Mouse (Mus musculus) MEL (cell line): Measurements from ENCODE around the gene Lrrc63. TPM values are rescaled to one million over a fixed set of nuclear protein-coding genes. Genes with fewer than 3 reads are reported as not detected.

Experiments used
- DNase-seq: peaks from one replicate; pipeline ENCODE4 v3.0.0; 2011; ENCODE audit warnings: low read depth, low spot score
- H3K27ac ChIP-seq: 2 replicates; pipeline ENCODE4 v1.5.1; 2012; ENCODE audit warnings: low read depth, mild to moderate bottlenecking, control low read depth, low read length, moderate library complexity; ENCODE audit not compliant: control insufficient read depth
- H3K27me3 ChIP-seq, 2 experiments: fragments of 150-350 bp in 1 of 2; sonication (generic) in 1 of 2; 2 replicates each; pipeline ENCODE4 v1.6.1; 2012; ENCODE audit warnings: low read length in 2 of 2, mild to moderate bottlenecking in 2 of 2, improper control_type of control experiment in 1 of 2, moderate library complexity in 1 of 2; ENCODE audit not compliant: insufficient read depth in 2 of 2, control insufficient read depth in 1 of 2
- H3K36me3 ChIP-seq, 2 experiments: 2 replicates each; pipeline ENCODE4 v1.6.1; 2012 to 2014; ENCODE audit warnings: low read length in 2 of 2, improper control_type of control experiment in 1 of 2, inconsistent platforms in 1 of 2, mild to moderate bottlenecking in 1 of 2; ENCODE audit not compliant: insufficient read depth in 2 of 2, control insufficient read depth in 1 of 2
- H3K4me1 ChIP-seq, 2 experiments: fragments of 150-350 bp in 1 of 2; sonication (generic) in 1 of 2; 2 replicates each; pipeline ENCODE4 v1.6.1; 2012; ENCODE audit warnings: low read length in 2 of 2, improper control_type of control experiment in 1 of 2, mild to moderate bottlenecking in 1 of 2; ENCODE audit not compliant: insufficient read depth in 2 of 2, control insufficient read depth in 1 of 2
- H3K4me3 ChIP-seq, 2 experiments: fragments of 150-350 bp in 1 of 2; sonication (generic) in 1 of 2; 2 replicates each; pipeline ENCODE4 v1.5.1; 2012; ENCODE audit warnings: low read depth in 2 of 2, low read length in 2 of 2, mild to moderate bottlenecking in 2 of 2, moderate library complexity in 2 of 2, control low read depth in 1 of 2, improper control_type of control experiment in 1 of 2; ENCODE audit not compliant: control insufficient read depth in 1 of 2, insufficient read depth in 1 of 2
- H3K79me2 ChIP-seq: 2 replicates; pipeline ENCODE4 v1.6.1; 2012; ENCODE audit warnings: mild to moderate bottlenecking, low read length, moderate library complexity; ENCODE audit not compliant: control insufficient read depth, poor library complexity, insufficient read depth
- H3K9ac ChIP-seq: 2 replicates; pipeline ENCODE4 v1.6.1; 2012; ENCODE audit warnings: low read depth, mild to moderate bottlenecking, control low read depth, low read length, moderate library complexity; ENCODE audit not compliant: control insufficient read depth, poor library complexity, severe bottlenecking
- H3K9me3 ChIP-seq: fragments of 150-350 bp; sonication (generic); replicated peaks from 2 replicates; pipeline ENCODE4 v1.6.1; 2012; ENCODE audit warnings: mild to moderate bottlenecking, low read length, improper control_type of control experiment, moderate library complexity; ENCODE audit not compliant: insufficient read depth
- BHLHE40 ChIP-seq: IDR thresholded peaks from 2 replicates; pipeline ENCODE4 v1.6.1; 2012; ENCODE audit warnings: low read depth, mild to moderate bottlenecking, inconsistent platforms, low read length, improper control_type of control experiment, borderline replicate concordance
- CHD1 ChIP-seq: IDR thresholded peaks from 2 replicates; pipeline ENCODE4 v1.6.1; 2012; ENCODE audit warnings: low read depth, mild to moderate bottlenecking, inconsistent platforms, low read length, improper control_type of control experiment
- CHD2 ChIP-seq: IDR thresholded peaks from 2 replicates; pipeline ENCODE4 v1.6.1; 2011; ENCODE audit warnings: low read length, improper control_type of control experiment
- CTCF ChIP-seq, 3 experiments: IDR thresholded peaks in 2 of 3; conservative IDR thresholded peaks in 1 of 3; 2 replicates each; pipeline ENCODE4 v1.5.1; 2011 to 2012; ENCODE audit warnings: low read length in 3 of 3, low read depth in 2 of 3, mild to moderate bottlenecking in 2 of 3, improper control_type of control experiment in 1 of 3, inconsistent platforms in 1 of 3, mixed read lengths in 1 of 3, moderate library complexity in 1 of 3; ENCODE audit not compliant: control insufficient read depth in 1 of 3, insufficient read depth in 1 of 3, poor library complexity in 1 of 3, severe bottlenecking in 1 of 3
- E2F4 ChIP-seq: IDR thresholded peaks from 2 replicates; pipeline ENCODE4 v1.6.1; 2011; ENCODE audit warnings: low read depth, low read length, improper control_type of control experiment, borderline replicate concordance
- ELF1 ChIP-seq: IDR thresholded peaks from 2 replicates; pipeline ENCODE4 v1.6.1; 2014; ENCODE audit warnings: low read depth, mild to moderate bottlenecking, inconsistent platforms, low read length, improper control_type of control experiment, moderate library complexity
- ETS1 ChIP-seq: IDR thresholded peaks from 2 replicates; pipeline ENCODE4 v1.6.1; 2012; ENCODE audit warnings: low read depth, mild to moderate bottlenecking, inconsistent platforms, low read length, improper control_type of control experiment, moderate library complexity
- GABPA ChIP-seq: IDR thresholded peaks from 2 replicates; pipeline ENCODE4 v1.6.1; 2012; ENCODE audit warnings: low read depth, mild to moderate bottlenecking, inconsistent platforms, low read length, improper control_type of control experiment, moderate library complexity
- HCFC1 ChIP-seq: IDR thresholded peaks from 2 replicates; pipeline ENCODE4 v1.6.1; 2012; ENCODE audit warnings: low read depth, mild to moderate bottlenecking, inconsistent platforms, low read length, improper control_type of control experiment, moderate library complexity
- JUND ChIP-seq: IDR thresholded peaks from 2 replicates; pipeline ENCODE4 v1.6.1; 2011; ENCODE audit warnings: low read depth, mild to moderate bottlenecking, improper control_type of control experiment, low read length
- MAFK ChIP-seq: IDR thresholded peaks from 2 replicates; pipeline ENCODE4 v1.6.1; 2011; ENCODE audit warnings: low read depth, mild to moderate bottlenecking, low read length, improper control_type of control experiment, borderline replicate concordance
- MAX ChIP-seq: IDR thresholded peaks from 2 replicates; pipeline ENCODE4 v1.6.1; 2011; ENCODE audit warnings: low read length, improper control_type of control experiment
- MAZ ChIP-seq: IDR thresholded peaks from 2 replicates; pipeline ENCODE4 v1.6.1; 2012; ENCODE audit warnings: low read depth, mild to moderate bottlenecking, inconsistent platforms, low read length, improper control_type of control experiment
- MYB ChIP-seq: IDR thresholded peaks from 2 replicates; pipeline ENCODE4 v1.6.1; 2011; ENCODE audit warnings: mild to moderate bottlenecking, low read depth, low read length, improper control_type of control experiment
- MYC ChIP-seq: IDR thresholded peaks from 2 replicates; pipeline ENCODE4 v1.6.1; 2011; ENCODE audit warnings: low read depth, mild to moderate bottlenecking, low read length, improper control_type of control experiment, moderate library complexity
- NELFE ChIP-seq: IDR thresholded peaks from 2 replicates; pipeline ENCODE4 v1.6.1; 2011; ENCODE audit warnings: low read depth, low read length, improper control_type of control experiment
- POLR2AphosphoS5 ChIP-seq: IDR thresholded peaks from 2 replicates; pipeline ENCODE4 v1.6.1; 2012; ENCODE audit warnings: low read depth, borderline replicate concordance, mild to moderate bottlenecking, inconsistent platforms, low read length, moderate library complexity, mixed read lengths
- RAD21 ChIP-seq: IDR thresholded peaks from 2 replicates; pipeline ENCODE4 v1.6.1; 2011; ENCODE audit warnings: mild to moderate bottlenecking, low read depth, low read length, improper control_type of control experiment
- RCOR1 ChIP-seq: IDR thresholded peaks from 2 replicates; pipeline ENCODE4 v1.6.1; 2012; ENCODE audit warnings: low read depth, mild to moderate bottlenecking, inconsistent platforms, low read length, improper control_type of control experiment
- SIN3A ChIP-seq: IDR thresholded peaks from 2 replicates; pipeline ENCODE4 v1.6.1; 2012; ENCODE audit warnings: low read length, improper control_type of control experiment, inconsistent platforms
- TAL1 ChIP-seq: IDR thresholded peaks from 2 replicates; pipeline ENCODE4 v1.6.1; 2012; ENCODE audit warnings: mild to moderate bottlenecking, inconsistent platforms, low read length, moderate library complexity, mixed read lengths
- TBP ChIP-seq: IDR thresholded peaks from 2 replicates; pipeline ENCODE4 v1.8.0; 2011; ENCODE audit warnings: low read depth, low read length, improper control_type of control experiment
- USF1 ChIP-seq: IDR thresholded peaks from 2 replicates; pipeline ENCODE4 v1.6.1; 2014; ENCODE audit warnings: low read depth, mild to moderate bottlenecking, inconsistent platforms, low read length, improper control_type of control experiment, moderate library complexity
- USF2 ChIP-seq, 2 experiments: IDR thresholded peaks; 2 replicates each; pipeline ENCODE4 v1.6.1; 2011 to 2012; ENCODE audit warnings: improper control_type of control experiment in 2 of 2, low read length in 2 of 2, borderline replicate concordance in 1 of 2, inconsistent platforms in 1 of 2, low read depth in 1 of 2, mild to moderate bottlenecking in 1 of 2; ENCODE audit not compliant: insufficient read depth in 1 of 2
- ZC3H11A ChIP-seq: IDR thresholded peaks from 2 replicates; pipeline ENCODE4 v1.6.1; 2012; ENCODE audit warnings: low read depth, mild to moderate bottlenecking, inconsistent platforms, low read length, improper control_type of control experiment
- ZNF384 ChIP-seq: IDR thresholded peaks from 2 replicates; pipeline ENCODE4 v1.6.1; 2012; ENCODE audit warnings: low read depth, mild to moderate bottlenecking, inconsistent platforms, low read length, improper control_type of control experiment
- polyA plus RNA-seq, 2 experiments: library from polyadenylated mRNA; stranded (reverse) in 1 of 2; unstranded in 1 of 2; fragments of >175 nt in 1 of 2; fragments of >200 nt in 1 of 2; gene quantifications; 2 replicates each; pipeline versions ENCODE4 v1.2.1 to v1.2.4; 2012; ENCODE audit warnings: low replicate concordance in 2 of 2, low read depth in 1 of 2; ENCODE audit not compliant: insufficient read length in 2 of 2, insufficient read depth in 1 of 2, missing spikeins in 1 of 2
- total RNA-seq: library from RNA; depleted of rRNA; stranded (reverse); fragments of 300-350 nt; gene quantifications from 2 replicates; pipeline ENCODE4 v1.2.3, GENCODE M21; 2012

Gene Lrrc63
- total and polyA plus RNA-seq, 3 experiments = not detected

- Histone ChIP-seq H3K27ac (peak overlapping the region; percentile 47), H3K4me1 (peaks cover 17 to 27% of the 10 kb centered on the region in 2 experiments), H3K36me3 (peaks cover 0 to 33% of the 10 kb centered on the region in 2 experiments; a peak in 2 of 4 replicates), H3K4me3 (peak overlapping the region in 1 of 2 experiments; percentile 52; a peak in 2 of 4 replicates), H3K9ac (peak overlapping the region; percentile 78), H3K27me3 (no peaks in the 10 kb centered on the region), H3K79me2 (peaks cover 11% of the 10 kb centered on the region; the same call in 1 of the 2 replicates), H3K9me3 (no peaks in the 10 kb centered on the region)
- DNase-seq = peak; percentile 33
- TF ChIP-seq MYB (no peak), MYC (no peak), E2F4 (no peak), MAFK (no peak), RAD21 (no peak), SIN3A (no peak), NELFE (no peak), POLR2AphosphoS5 (no peak)
Measured at GRCm38 (mm10) chr14:75177400-75177799, 46.7 kb upstream of the Lrrc63 start.

DNA sequence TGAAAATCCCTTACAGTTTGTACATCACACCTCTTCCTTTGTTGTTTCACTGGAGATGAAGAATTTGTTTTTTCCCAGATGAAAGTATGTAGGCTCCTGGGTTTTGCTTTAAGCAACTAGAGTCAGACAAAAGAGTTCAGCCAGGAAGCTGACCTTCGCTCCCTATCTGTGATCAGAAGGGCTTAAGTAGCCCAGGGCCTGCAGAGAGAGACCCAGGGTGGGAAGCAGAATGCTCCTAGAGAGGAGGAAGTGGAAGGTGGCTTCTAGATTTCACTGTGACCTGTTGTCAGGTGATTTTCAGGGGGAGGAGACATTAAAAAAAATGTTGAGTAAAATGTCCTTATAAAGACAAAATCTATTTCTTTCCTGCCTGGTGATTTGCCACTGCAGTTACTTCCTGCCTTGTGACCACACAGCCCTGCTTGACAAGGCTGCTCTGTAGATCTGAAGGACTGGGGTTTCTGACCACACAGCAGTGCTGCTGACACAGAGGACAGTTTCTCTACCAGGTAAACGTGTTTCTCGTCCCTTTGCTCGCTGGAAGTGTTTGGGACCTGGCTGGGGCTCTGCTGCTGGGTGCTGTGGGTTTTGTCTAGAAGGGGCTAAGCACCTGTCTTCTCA is 45.9 kb upstream of the Lrrc63 start:
- Histone ChIP-seq H3K4me1 (peaks cover 17 to 25% of the 10 kb centered on the region in 2 experiments), H3K79me2 (peaks cover 11% of the 10 kb centered on the region; the same call in 1 of the 2 replicates), H3K9me3 (no peaks in the 10 kb centered on the region), H3K36me3 (peaks cover 0 to 33% of the 10 kb centered on the region in 2 experiments; a peak in 2 of 4 replicates), H3K27ac (peak overlapping the region; percentile 55), H3K27me3 (no peaks in the 10 kb centered on the region), H3K4me3 (peak overlapping the region; percentile 21 to 36; a peak in 2 of 4 replicates)
- peak; percentile 65 for DNase-seq
- TF ChIP-seq CHD2 (no peak), CTCF (IDR thresholded peaks at IDR 0.05 in 2 of 3, conservative IDR thresholded peaks at IDR 0.05 in 1 of 3; ENCODE audit: control insufficient read depth in 1 of 3, insufficient read depth in 1 of 3, low read depth in 2 of 3, low read length in 3 of 3, poor library complexity in 1 of 3, severe bottlenecking in 1 of 3) (no peak), JUND (no peak), MAX (no peak), MAZ (no peak), GABPA (no peak), HCFC1 (no peak), TBP (peak; percentile 43; the same call in 1 of the 2 replicates), NELFE (peak; percentile 43), RCOR1 (0 out of 2 replicates have a peak, but pooled peaks have one; percentile 6), BHLHE40 (no peak), RAD21 (no peak), SIN3A (peak; percentile 45; the same call in 1 of the 2 replicates), CHD1 (no peak), ZNF384 (peak; percentile 62; the same call in 1 of the 2 replicates), TAL1 (no peak), ZC3H11A (no peak), USF2 (IDR thresholded peaks at IDR 0.05; ENCODE audit: borderline replicate concordance in 1 of 2, insufficient read depth in 1 of 2, low read depth in 1 of 2, low read length in 2 of 2) (no peak), ELF1 (peak; percentile 67), ETS1 (no peak), USF1 (peak; percentile 74)
- TF ChIP-seq, all 39 proteins: peak for 7
- H3K9ac ChIP-seq = peak overlapping the region; percentile 49
